Mouse (Mus musculus) natural killer cell, adult 2 months (primary cell): ENCODE data around the gene Spats1.

Source experiments
- DNase-seq, 2 experiments: peaks; one replicate each; pipeline ENCODE4 v3.0.0; 2022; ENCODE audit warnings: low spot score in 2 of 2

The Spats1 gene

DNA sequence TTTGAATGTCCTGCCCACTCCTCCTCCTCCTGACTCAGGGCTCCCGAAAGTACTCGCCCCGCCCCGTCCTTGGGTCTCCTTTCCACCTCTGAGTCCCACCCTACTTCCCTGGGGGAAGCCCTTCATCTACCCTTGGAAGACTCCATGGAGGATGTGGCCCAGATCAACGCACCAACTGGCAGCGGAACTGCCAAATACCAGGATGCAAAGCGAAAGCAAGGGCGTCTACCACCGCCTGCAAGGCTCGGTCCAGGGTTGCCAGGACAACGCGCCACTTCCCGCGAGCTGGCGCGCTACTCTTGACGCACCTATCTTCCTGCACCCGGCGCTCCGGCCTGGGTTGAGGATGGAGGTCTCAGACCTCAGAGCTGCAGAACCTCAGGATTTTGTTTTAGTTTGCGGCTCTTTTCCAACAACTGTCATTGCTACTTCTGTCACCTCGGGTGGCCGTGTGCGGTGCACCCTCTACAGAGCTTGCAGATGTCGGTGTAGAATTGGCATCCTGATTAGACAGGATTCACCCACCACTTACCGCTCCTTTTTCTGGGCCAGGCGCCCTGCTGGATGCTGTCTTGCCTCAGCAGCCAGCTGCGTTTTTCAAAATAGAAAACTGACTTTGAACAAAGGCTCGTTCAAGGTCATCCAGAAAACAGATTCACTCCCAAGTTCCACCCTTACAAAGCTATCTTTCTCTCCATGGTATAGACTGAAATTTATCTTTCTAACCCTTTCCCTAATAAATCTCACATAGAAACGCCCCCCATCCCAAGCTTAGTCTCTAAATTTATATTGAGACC, at the start of gene Spats1:
Spats1 (minus strand) TSS at position 747 of the 797 bp plus-strand sequence.
- peak; percentile 27 to 41 for DNase-seq

GRCm38 (mm10) chr17:45524961-45525360, 49.7 kb upstream of the Spats1 start:
- DNase-seq = no peak

DNA sequence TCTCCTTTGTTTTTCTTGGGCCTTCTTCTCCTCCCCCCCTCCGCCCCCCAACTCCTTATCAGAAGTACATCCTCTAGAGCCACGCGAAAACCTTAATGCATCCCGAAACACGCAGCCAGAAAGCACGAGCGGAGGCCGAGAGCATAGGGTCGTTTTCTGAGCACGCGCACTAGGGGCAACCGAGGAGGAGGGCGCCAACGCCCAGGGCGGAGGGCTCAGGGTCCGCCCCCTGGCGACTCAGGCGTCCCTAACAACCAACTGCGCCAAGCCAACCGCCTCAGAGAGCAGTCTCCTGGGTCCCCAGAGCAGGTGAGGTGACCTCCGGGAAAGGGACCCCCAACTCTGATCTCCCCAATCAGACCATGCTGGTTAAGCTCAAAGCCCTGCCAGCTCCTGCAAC, 48.0 kb upstream of the Spats1 start, which contains the start of gene Tcte1:
Tcte1 (plus strand) TSS at position 172 of the 400 bp plus-strand sequence.
- no peak for DNase-seq

DNA sequence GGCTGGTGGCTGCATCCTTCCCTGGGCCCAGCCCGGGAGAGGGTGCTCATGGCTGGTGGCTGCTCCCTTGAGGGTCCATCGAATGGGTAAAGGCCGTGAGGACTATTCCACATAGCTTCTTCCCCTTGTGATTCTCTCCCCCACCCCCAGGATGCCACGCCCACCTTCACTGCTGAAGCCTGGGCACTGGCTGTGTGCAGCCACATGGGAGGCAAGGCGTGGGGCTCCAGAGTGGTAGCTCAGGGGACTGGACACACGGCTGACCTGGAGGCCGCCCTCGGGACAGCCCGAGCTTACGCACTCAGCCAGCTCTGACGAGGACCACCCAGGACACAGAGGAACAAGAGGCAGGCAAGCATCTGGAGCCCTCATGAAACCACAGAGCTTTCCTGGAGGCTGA, 44.9 kb upstream of the Spats1 start:
- no peak for DNase-seq

GRCm38 (mm10) chr17:45518766-45519475, 43.7 kb upstream of the Spats1 start:
- DNase-seq = no peak

DNA sequence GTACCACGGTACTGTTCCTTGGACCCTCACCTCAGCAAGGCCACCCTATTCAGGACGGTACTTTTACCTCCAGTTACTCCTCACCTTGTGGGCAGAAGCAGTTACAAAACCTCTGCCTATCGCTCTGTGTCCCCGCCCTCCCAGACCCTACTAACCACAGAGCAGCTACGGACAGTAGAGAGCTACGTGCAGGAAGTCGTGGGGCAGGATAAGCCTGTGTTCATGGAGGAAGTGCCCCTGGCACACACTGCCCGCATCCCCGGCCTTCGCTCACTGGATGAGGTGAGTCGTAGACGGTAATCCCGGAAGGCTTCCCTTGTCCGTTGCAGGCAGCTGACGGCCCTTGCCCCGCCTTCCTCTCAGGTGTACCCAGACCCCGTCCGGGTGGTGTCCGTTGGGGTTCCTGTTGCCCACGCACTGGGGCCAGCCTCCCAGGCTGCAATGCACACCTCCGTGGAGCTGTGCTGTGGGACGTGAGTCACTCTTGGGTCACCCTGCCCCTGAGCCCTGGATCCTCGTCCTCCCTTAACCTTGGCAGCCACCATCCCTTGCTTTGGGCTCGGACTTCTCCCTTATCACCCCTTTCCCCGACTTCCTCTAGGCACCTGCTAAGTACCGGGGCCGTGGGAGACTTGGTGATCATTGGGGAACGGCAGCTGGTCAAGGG, 42.5 kb upstream of the Spats1 start:
- no peak for DNase-seq

- no peak for DNase-seq
These were observed 41.9 kb upstream of the Spats1 start for GRCm38 (mm10) chr17:45517135-45517534.

- DNase-seq = peak; percentile 56 to 73
These were observed 41.3 kb upstream of the Spats1 start for GRCm38 (mm10) chr17:45516488-45516887.

DNA sequence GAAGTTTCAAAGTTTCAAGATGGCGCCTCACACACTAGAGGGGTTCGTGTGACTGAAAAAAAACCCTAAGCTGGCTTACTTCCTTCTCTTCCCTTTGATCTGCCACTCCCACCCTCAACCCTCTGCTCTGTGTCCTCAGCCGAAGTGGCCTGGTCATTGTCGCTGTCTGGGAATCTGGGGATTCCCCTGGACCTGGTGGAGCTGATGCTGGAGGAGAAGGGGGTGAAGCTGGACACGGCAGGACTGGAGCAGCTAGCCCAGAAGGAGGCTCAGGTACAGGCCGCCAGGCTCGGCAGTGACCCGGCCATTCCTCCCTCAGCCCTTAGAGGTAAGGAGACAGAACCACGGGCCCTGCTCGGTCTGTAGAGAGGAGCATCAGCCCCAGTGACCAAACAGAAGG, 40.6 kb upstream of the Spats1 start:
- DNase-seq = no peak

DNA sequence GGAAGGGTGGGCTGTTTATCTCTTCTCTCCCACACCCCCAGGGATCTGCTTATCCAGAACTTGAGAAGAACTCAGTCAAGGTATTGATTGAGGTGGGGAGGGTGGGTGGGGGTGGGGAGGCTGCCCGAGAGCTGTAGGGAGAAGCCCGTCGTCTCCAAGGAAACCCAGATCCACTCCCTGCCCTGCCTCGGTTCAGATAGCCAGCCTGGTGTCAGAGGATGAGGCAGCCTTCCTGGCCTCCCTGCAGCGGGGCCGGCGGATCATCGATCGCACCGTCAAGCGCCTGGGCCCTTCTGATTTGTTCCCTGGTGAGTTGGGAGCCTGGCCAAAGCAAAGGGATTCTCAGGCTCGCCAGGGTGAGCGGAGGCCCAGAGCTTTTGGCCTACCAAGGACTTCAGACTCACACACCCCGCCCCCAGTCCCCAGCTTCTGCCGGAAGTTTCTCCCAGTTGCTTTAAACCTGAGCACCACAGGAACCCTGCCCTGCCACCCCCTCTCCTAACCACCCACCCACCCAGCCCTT, 40.0 kb upstream of the Spats1 start:
- DNase-seq = no peak

DNA sequence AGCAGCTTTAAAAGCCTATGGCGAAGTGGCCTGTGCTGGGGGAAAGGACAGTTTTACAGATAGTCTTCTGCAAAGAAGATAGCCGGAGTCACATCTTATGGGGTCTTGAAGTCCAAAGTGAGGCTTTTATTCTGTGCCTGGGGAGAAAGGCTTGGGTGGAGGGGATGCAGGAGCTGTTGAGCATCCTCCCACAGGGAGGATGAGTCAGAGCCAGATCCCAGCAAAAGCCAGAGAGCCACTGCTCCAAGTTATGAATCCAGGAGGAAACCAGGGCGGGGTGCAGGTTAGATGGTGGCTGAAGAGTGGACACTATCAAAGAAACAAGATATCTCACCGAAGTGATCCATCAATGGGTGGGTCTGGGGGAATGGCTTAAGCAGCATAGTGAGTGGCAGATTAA, 36.5 kb upstream of the Spats1 start:
- no peak for DNase-seq

DNA sequence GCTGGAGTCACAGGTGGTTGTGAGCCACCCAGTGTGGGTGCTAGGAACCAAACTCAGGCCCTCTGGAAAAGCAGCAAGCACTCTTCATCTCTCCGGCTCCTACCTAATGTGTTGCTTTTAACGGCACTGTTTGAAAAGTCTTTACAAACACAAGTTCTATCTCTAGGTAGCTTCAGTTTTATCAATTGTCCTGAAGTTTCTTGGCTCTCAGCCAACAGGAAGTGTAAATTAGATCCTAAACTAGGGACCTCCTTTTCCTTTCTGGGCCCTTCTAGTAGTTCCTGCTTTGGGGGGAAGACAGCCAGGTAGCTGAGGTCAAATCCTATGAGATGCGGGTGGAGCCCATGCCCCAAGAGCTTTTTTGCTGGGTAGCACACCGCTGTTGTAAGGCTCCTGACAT, 35.7 kb upstream of the Spats1 start:
- no peak for DNase-seq

DNA sequence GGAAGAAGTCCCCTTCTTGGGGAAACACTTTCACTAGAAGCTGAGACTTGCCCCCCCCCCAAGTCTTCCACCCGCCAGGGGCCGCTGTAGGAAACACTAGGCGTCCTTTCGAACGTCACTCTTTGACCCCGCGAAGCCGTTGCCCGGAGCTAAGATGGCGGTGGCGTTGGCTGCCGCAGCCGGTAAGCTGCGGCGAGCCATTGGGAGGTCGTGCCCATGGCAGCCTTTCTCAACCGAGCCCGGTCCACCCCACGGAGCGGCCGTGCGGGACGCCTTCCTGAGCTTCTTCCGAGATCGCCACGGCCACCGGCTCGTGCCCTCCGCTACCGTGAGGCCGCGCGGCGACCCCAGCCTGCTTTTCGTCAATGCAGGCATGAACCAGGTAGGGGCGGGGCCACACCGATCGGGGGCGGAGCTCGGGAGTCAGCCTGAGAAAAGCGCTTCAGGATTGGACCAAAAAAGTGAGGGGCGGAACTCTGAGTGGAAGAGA, 31.5 kb upstream of the Spats1 start, which contains the start of gene Aars2:
Aars2 (plus strand) TSS at position 142 of the 490 bp plus-strand sequence.
- peak; percentile 92 to 94 for DNase-seq

GRCm38 (mm10) chr17:45505941-45506465, 30.8 kb upstream of the Spats1 start:
- DNase-seq = no peak

GRCm38 (mm10) chr17:45503301-45503973, 28.2 kb upstream of the Spats1 start:
- no peak for DNase-seq

- DNase-seq = no peak
These were observed 27.1 kb upstream of the Spats1 start for GRCm38 (mm10) chr17:45502324-45502723.

GRCm38 (mm10) chr17:45500981-45501380, 25.8 kb upstream of the Spats1 start:
- DNase-seq = no peak

DNA sequence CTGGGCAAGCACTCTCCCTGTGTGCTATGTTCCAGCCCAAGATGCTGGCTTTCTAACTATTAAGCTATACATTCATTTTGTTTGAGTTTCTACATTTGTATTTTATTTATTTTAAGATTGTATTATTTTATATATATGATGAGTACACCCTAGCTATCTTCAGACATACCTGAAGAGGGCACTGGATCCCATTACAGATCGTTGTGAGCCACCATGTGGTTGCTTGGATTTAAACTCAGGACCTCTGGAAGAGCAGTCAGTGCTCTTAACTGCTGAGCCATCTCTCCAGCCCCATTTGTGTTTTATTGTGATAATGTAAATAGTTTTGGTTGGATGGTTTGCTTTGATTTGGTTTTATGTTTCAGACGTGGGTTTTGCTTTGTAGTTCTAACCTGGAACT, 24.3 kb upstream of the Spats1 start:
- DNase-seq = no peak

DNA sequence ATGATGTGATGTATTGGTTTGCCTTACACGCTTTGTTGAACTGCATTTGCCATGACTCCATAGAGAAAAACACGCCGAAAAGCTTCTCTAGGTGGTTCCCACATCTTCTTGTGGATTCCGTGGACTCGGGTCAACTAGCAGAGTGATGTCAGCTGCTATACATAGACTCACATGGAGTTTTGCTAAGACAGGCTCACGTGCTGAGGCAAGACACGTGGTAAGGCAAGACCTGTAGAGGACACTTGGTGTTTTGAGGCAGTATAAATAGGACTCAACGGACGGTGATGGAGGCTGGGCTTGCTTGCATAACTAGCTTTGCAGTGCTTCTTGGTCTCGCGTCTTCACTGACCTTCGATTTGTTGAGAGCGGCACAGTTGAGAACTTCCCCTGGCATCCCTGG, 23.2 kb upstream of the Spats1 start:
- no peak for DNase-seq

- DNase-seq = no peak
These were observed 20.2 kb upstream of the Spats1 start for GRCm38 (mm10) chr17:45495398-45495797.

GRCm38 (mm10) chr17:45490532-45491154, 15.4 kb upstream of the Spats1 start:
- DNase-seq = no peak
